Mouse (Mus musculus): Measurements from ENCODE around the gene Alpk3. TPM values are rescaled to one million over a fixed set of nuclear protein-coding genes. Genes with fewer than 3 reads are reported as not detected.
"Not testable (repeated sequence)": the region's sequence is repeated elsewhere in the genome, so short reads cannot be mapped to it uniquely, and the experiment has no call there.

Gene Alpk3
- polyA plus RNA-seq, 1 experiment from 2014 or later = 0.44 TPM

DNA sequence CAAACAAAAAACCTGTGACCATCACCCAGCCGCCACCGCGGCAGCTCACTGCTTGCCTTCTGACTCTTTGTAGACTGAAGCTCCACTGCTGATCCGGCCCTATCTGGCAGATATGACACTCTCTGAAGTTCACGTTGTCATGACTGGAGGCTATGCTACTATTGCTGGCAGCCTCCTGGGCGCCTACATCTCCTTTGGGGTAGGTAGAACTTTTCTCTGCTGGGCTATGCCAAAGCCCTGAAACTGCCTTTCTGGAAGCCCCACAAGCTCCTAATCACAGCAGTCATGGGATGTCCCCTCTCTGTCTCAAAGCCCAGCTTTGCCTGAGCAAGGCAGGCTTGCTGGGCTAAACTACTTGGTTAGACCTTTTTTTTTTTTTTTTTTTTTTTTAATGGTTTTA, 95.9 kb downstream of the Alpk3 start:
- Histone ChIP-seq H3K4me3 (no peak overlapping the region), H3K27ac (no peak overlapping the region), H3K9me3 (no peaks in the 10 kb centered on the region), H3K36me3 (no peaks in the 10 kb centered on the region), H3K27me3 (no peaks in the 10 kb centered on the region), H3K4me2 (no peak overlapping the region), H3K9ac (no peak overlapping the region), H3K4me1 (no peaks in the 10 kb centered on the region)
- WGBS = 89% methylated on average over 6 of the region's 6 CpGs
- no peak for ATAC-seq (ENCODE audit: insufficient number of reproducible peaks, insufficient read depth, low FRiP score, low TSS enrichment, low read depth)

DNA sequence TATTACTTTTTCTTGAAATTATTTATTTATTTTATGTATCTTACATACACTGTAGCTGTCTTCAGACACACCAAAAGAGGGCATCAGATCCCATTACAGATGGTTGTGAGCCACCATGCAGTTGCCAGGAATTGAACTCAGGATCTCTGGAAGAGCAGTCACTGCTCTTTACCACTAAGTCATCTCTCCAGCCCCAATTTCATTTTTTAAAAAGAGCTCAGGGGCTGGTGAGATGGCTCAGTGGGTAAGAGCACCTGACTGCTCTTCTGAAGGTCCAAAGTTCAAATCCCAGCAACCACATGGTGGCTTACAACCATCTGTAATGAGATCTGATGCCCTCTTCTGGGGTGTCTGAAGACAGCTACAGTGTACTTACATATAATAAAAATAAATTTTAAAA, 96.8 kb downstream of the Alpk3 start:
- not testable (repeated sequence) for H3K4me3 ChIP-seq; H3K9ac ChIP-seq; H3K4me1 ChIP-seq; H3K9me3 ChIP-seq; H3K4me2 ChIP-seq; ATAC-seq (ENCODE audit: insufficient number of reproducible peaks, insufficient read depth, low FRiP score, low TSS enrichment, low read depth); H3K36me3 ChIP-seq; H3K27me3 ChIP-seq; H3K27ac ChIP-seq

DNA sequence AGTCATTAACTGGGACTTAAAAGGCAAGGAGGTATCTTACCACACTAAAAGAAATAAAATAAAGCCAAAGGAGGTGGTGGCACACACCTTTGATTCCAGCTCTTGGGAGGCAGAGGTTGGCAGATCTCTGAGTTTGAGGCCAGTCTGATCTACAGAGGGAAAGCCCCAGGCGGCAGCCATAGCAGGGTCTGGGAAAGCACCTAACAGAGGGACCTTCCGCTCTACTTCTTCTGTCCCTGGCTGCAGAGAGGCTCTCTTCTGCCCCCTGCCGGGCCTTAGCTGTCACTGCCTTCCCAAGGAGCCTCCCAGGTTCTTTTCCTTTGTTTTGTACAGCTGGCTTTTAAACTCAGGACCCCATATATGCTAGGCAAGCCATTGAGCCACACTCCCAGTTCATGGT, 97.6 kb downstream of the Alpk3 start:
- no peaks in the 10 kb centered on the region for H3K9me3 ChIP-seq
- no peak for ATAC-seq (ENCODE audit: insufficient number of reproducible peaks, insufficient read depth, low FRiP score, low TSS enrichment, low read depth)
- WGBS = 0% methylated on average over 3 of the region's 3 CpGs
- no peaks in the 10 kb centered on the region for H3K27me3 ChIP-seq
- H3K9ac ChIP-seq = no peak overlapping the region
- no peak overlapping the region for H3K27ac ChIP-seq
- no peaks in the 10 kb centered on the region for H3K36me3 ChIP-seq
- no peak overlapping the region for H3K4me2 ChIP-seq
- no peak overlapping the region for H3K4me3 ChIP-seq
- H3K4me1 ChIP-seq = no peaks in the 10 kb centered on the region

Other genes with a start within 250 kb of the Alpk3 start
- gene Iqgap1, start 231.6 kb upstream of the Alpk3 start, polyA plus RNA-seq (2015; fragmentation: Nextera tagmentation; extraction: Ambion mirVana) = 56.0 and 61.2 TPM in 2 replicates
- gene Zscan2, start 196.7 kb upstream of the Alpk3 start, polyA plus RNA-seq (2015; fragmentation: Nextera tagmentation; extraction: Ambion mirVana) = 3.3 and 3.9 TPM in 2 replicates
- 31.5 and 33.0 TPM in 2 replicates for gene Wdr73, start 156.3 kb upstream of the Alpk3 start, polyA plus RNA-seq (2015; fragmentation: Nextera tagmentation; extraction: Ambion mirVana)
- gene Nmb, start 152.5 kb upstream of the Alpk3 start, polyA plus RNA-seq (2015; fragmentation: Nextera tagmentation; extraction: Ambion mirVana) = 5.6 and 5.8 TPM in 2 replicates
- gene Sec11a, start 109.8 kb upstream of the Alpk3 start, polyA plus RNA-seq (2015; fragmentation: Nextera tagmentation; extraction: Ambion mirVana) = 212 and 227 TPM in 2 replicates
- gene Zfp592, start 63.9 kb upstream of the Alpk3 start, polyA plus RNA-seq (2015; fragmentation: Nextera tagmentation; extraction: Ambion mirVana) = 12.3 and 12.5 TPM in 2 replicates
- gene Slc28a1, start 57.2 kb downstream of the Alpk3 start, polyA plus RNA-seq (2015; fragmentation: Nextera tagmentation; extraction: Ambion mirVana) = not detected in 2 replicates
- 4.7 and 5.3 TPM in 2 replicates for gene Pde8a, start 156.0 kb downstream of the Alpk3 start, polyA plus RNA-seq (2015; fragmentation: Nextera tagmentation; extraction: Ambion mirVana)